Mouse (Mus musculus) lung, postnatal 25 days (tissue): ENCODE measurements around the gene Actl7a.
A peak's percentile ranks its signal among the peaks of the same experiment; 100 is the strongest.

Experiments
- DNase-seq: peaks from one replicate; pipeline ENCODE4 v3.0.0; 2022; ENCODE audit warnings: low spot score

Gene Actl7a

GRCm38 (mm10) chr4:56743363-56744195 is at the start of gene Actl7a:
Gene Actl7a, plus strand, starts transcription at chr4:56743413.
- DNase-seq = no peak

GRCm38 (mm10) chr4:56696401-56696800 is 46.8 kb upstream of the Actl7a start:
- DNase-seq = no peak

GRCm38 (mm10) chr4:56698671-56699070 is 44.5 kb upstream of the Actl7a start:
- DNase-seq = no peak

- DNase-seq = no peak
Observed at GRCm38 (mm10) chr4:56702234-56702633, 41.0 kb upstream of the Actl7a start.

- DNase-seq = no peak
Observed at GRCm38 (mm10) chr4:56713155-56713554, 30.1 kb upstream of the Actl7a start.

- DNase-seq = no peak
Observed at GRCm38 (mm10) chr4:56716801-56717200, 26.4 kb upstream of the Actl7a start.

- DNase-seq = no peak
Observed at GRCm38 (mm10) chr4:56717932-56718331, 25.3 kb upstream of the Actl7a start.

- DNase-seq = no peak
Observed at GRCm38 (mm10) chr4:56718573-56719442, 24.4 kb upstream of the Actl7a start.

GRCm38 (mm10) chr4:56719456-56719855 is 23.8 kb upstream of the Actl7a start:
- no peak for DNase-seq

GRCm38 (mm10) chr4:56720403-56720802 is 22.8 kb upstream of the Actl7a start:
- DNase-seq = no peak

GRCm38 (mm10) chr4:56721469-56721868 is 21.7 kb upstream of the Actl7a start:
- DNase-seq = no peak

GRCm38 (mm10) chr4:56722346-56722745 is 20.9 kb upstream of the Actl7a start:
- no peak for DNase-seq

- DNase-seq = no peak
Observed at GRCm38 (mm10) chr4:56723237-56723636, 20.0 kb upstream of the Actl7a start.

- DNase-seq = no peak
Observed at GRCm38 (mm10) chr4:56725839-56726238, 17.4 kb upstream of the Actl7a start.

- no peak for DNase-seq
Observed at GRCm38 (mm10) chr4:56740020-56740485, 3.2 kb upstream of the Actl7a start, which contains the start of gene Gm26657. Gene Gm26657, plus strand, starts transcription at chr4:56740070.

- DNase-seq = no peak
Observed at GRCm38 (mm10) chr4:56740611-56741010, 2.6 kb upstream of the Actl7a start.

GRCm38 (mm10) chr4:56741041-56741493 is 2.1 kb upstream of the Actl7a start, which contains the start of gene Actl7b:
Gene Actl7b, minus strand, starts transcription at chr4:56741443.
- no peak for DNase-seq

- DNase-seq = no peak
Observed at GRCm38 (mm10) chr4:56742698-56743097, 515 bp upstream of the Actl7a start.

GRCm38 (mm10) chr4:56746345-56746744 is 3.1 kb downstream of the Actl7a start:
- DNase-seq = no peak

- no peak for DNase-seq
Observed at GRCm38 (mm10) chr4:56747456-56747855, 4.2 kb downstream of the Actl7a start.

GRCm38 (mm10) chr4:56756021-56756420 is 12.8 kb downstream of the Actl7a start:
- peak; percentile 57 for DNase-seq

GRCm38 (mm10) chr4:56756966-56757600 is 13.9 kb downstream of the Actl7a start:
- peak; percentile 80 for DNase-seq
